Mouse (Mus musculus) monocyte, adult 2 months (primary cell): Measurements from ENCODE around the gene Atf7.
"Not testable (repeated sequence)": the region's sequence is repeated elsewhere in the genome, so short reads cannot be mapped to it uniquely, and the experiment has no call there.

ENCODE experiments used
- DNase-seq, 2 experiments: peaks; one replicate each; pipeline ENCODE4 v3.0.0; 2022; ENCODE audit warnings: low spot score in 2 of 2, low read depth in 1 of 2

Atf7 gene

GRCm38 (mm10) chr15:102624970-102625686 lies at the start of gene Atf7, which contains the start of gene Gm28047:
Gene Atf7, minus strand, starts transcription at chr15:102625464.
Gene Gm28047, minus strand, starts transcription at chr15:102625067.
- peak; percentile 98 to 99 for DNase-seq

GRCm38 (mm10) chr15:102673548-102673947 lies 48.3 kb upstream of the Atf7 start:
- DNase-seq = no peak

- no peak for DNase-seq
Observed at GRCm38 (mm10) chr15:102672215-102673071, 47.2 kb upstream of the Atf7 start, which contains the start of gene Atp5g2. Gene Atp5g2, minus strand, starts transcription at chr15:102672352.

GRCm38 (mm10) chr15:102671721-102672214 lies 46.5 kb upstream of the Atf7 start:
- DNase-seq = peak in 1 of 2 experiments; percentile 36

GRCm38 (mm10) chr15:102670767-102671575 lies 45.7 kb upstream of the Atf7 start:
- peak; percentile 87 to 91 for DNase-seq

GRCm38 (mm10) chr15:102670281-102670680 lies 45.0 kb upstream of the Atf7 start:
- no peak for DNase-seq

GRCm38 (mm10) chr15:102669571-102669970 lies 44.3 kb upstream of the Atf7 start:
- DNase-seq = no peak

GRCm38 (mm10) chr15:102665494-102665893 lies 40.2 kb upstream of the Atf7 start:
- DNase-seq = peak in 1 of 2 experiments; percentile 16

GRCm38 (mm10) chr15:102663825-102664224 lies 38.6 kb upstream of the Atf7 start:
- no peak for DNase-seq

- DNase-seq = not testable (repeated sequence)
Observed at GRCm38 (mm10) chr15:102662601-102663000, 37.3 kb upstream of the Atf7 start.

GRCm38 (mm10) chr15:102657926-102658381 lies 32.7 kb upstream of the Atf7 start:
- no peak for DNase-seq

GRCm38 (mm10) chr15:102656658-102657057 lies 31.4 kb upstream of the Atf7 start:
- DNase-seq = no peak

GRCm38 (mm10) chr15:102651928-102652660 lies 26.8 kb upstream of the Atf7 start:
- not testable (repeated sequence) for DNase-seq

GRCm38 (mm10) chr15:102651107-102651506 lies 25.8 kb upstream of the Atf7 start:
- no peak for DNase-seq

- DNase-seq = no peak
Observed at GRCm38 (mm10) chr15:102635817-102636216, 10.6 kb upstream of the Atf7 start.

GRCm38 (mm10) chr15:102634684-102635083 lies 9.4 kb upstream of the Atf7 start:
- DNase-seq = no peak

GRCm38 (mm10) chr15:102625687-102626055 lies 407 bp upstream of the Atf7 start:
- DNase-seq = no peak

GRCm38 (mm10) chr15:102624291-102624969 lies 834 bp downstream of the Atf7 start:
- no peak for DNase-seq

GRCm38 (mm10) chr15:102623121-102623520 lies 2.1 kb downstream of the Atf7 start:
- no peak for DNase-seq

- no peak for DNase-seq
Observed at GRCm38 (mm10) chr15:102622536-102622935, 2.7 kb downstream of the Atf7 start.
